Mouse (Mus musculus) bone marrow macrophage, adult 2 months (primary cell): ENCODE results near the gene Pafah2. TPM values are rescaled to one million over a fixed set of nuclear protein-coding genes. Genes with fewer than 3 reads are reported as not detected.

Experiments
- H3K27ac ChIP-seq: 2 replicates; pipeline ENCODE4 v1.5.1; 2012; ENCODE audit warnings: low read depth, low read length; ENCODE audit not compliant: insufficient read depth
- H3K4me1 ChIP-seq: 2 replicates; pipeline ENCODE4 v1.6.1; 2012; ENCODE audit warnings: low read length; ENCODE audit not compliant: control insufficient read depth, insufficient read depth
- H3K4me3 ChIP-seq: 2 replicates; pipeline ENCODE4 v1.5.1; 2012; ENCODE audit warnings: mild to moderate bottlenecking, low read length, moderate library complexity; ENCODE audit not compliant: insufficient read depth
- CTCF ChIP-seq: IDR thresholded peaks from 2 replicates; pipeline ENCODE4 v1.5.1; 2012; ENCODE audit warnings: low read depth, mild to moderate bottlenecking, low read length, moderate library complexity
- POLR2A ChIP-seq: IDR thresholded peaks from 2 replicates; pipeline ENCODE4 v1.6.1; 2012; ENCODE audit warnings: mild to moderate bottlenecking, low read depth, low read length, borderline replicate concordance
- polyA plus RNA-seq: library from polyadenylated mRNA; stranded (reverse); fragments of >200 nt; gene quantifications from 2 replicates; pipeline ENCODE4 v1.2.4, GENCODE M21; 2012; ENCODE audit not compliant: missing spikeins, insufficient read depth, insufficient read length

The Pafah2 gene
- polyA plus RNA-seq, 1 experiment = 6.4 TPM

- Histone ChIP-seq H3K4me1 (no peaks in the 10 kb centered on the region), H3K27ac (no peak overlapping the region), H3K4me3 (no peak overlapping the region)
- TF ChIP-seq POLR2A (no peak), CTCF (no peak)
Measured at GRCm38 (mm10) chr4:134391636-134392035, 4.5 kb upstream of the Pafah2 start.

- H3K4me1 ChIP-seq = peaks cover 2% of the 10 kb centered on the region; the same call in 1 of the 2 replicates
- no peak overlapping the region for H3K4me3 ChIP-seq
- no peak overlapping the region for H3K27ac ChIP-seq
- no peak for TF ChIP-seq CTCF
- no peak for TF ChIP-seq POLR2A
Measured at GRCm38 (mm10) chr4:134392595-134392994, 3.5 kb upstream of the Pafah2 start.

GRCm38 (mm10) chr4:134393026-134393425 is 3.1 kb upstream of the Pafah2 start:
- peaks cover 2% of the 10 kb centered on the region; the same call in 1 of the 2 replicates for H3K4me1 ChIP-seq
- no peak for TF ChIP-seq CTCF
- no peak for TF ChIP-seq POLR2A
- no peak overlapping the region for H3K27ac ChIP-seq

GRCm38 (mm10) chr4:134395142-134395541 is 978 bp upstream of the Pafah2 start:
- no peak overlapping the region for H3K4me3 ChIP-seq
- H3K4me1 ChIP-seq = peaks cover 2% of the 10 kb centered on the region; the same call in 1 of the 2 replicates
- H3K27ac ChIP-seq = no peak overlapping the region
- TF ChIP-seq POLR2A (no peak), CTCF (no peak)

More at GRCm38 (mm10) chr4:134393026-134393425, 3.1 kb upstream of the Pafah2 start:
- no peak overlapping the region for H3K4me3 ChIP-seq

GRCm38 (mm10) chr4:134397121-134397520 is 1.0 kb downstream of the Pafah2 start:
- TF ChIP-seq CTCF (no peak), POLR2A (no peak)
- peak overlapping the region; percentile 84 for H3K27ac ChIP-seq
- H3K4me3 ChIP-seq = peak overlapping the region; percentile 94
- peaks cover 12% of the 10 kb centered on the region for H3K4me1 ChIP-seq

- TF ChIP-seq POLR2A (no peak), CTCF (no peak)
- Histone ChIP-seq H3K4me3 (no peak overlapping the region), H3K4me1 (peaks cover 18% of the 10 kb centered on the region), H3K27ac (no peak overlapping the region)
Measured at GRCm38 (mm10) chr4:134397732-134398131, 1.6 kb downstream of the Pafah2 start.

GRCm38 (mm10) chr4:134400206-134400605 is 4.1 kb downstream of the Pafah2 start:
- no peak for TF ChIP-seq POLR2A
- no peak for TF ChIP-seq CTCF
- Histone ChIP-seq H3K27ac (no peak overlapping the region), H3K4me3 (no peak overlapping the region), H3K4me1 (peaks cover 30% of the 10 kb centered on the region)

DNA sequence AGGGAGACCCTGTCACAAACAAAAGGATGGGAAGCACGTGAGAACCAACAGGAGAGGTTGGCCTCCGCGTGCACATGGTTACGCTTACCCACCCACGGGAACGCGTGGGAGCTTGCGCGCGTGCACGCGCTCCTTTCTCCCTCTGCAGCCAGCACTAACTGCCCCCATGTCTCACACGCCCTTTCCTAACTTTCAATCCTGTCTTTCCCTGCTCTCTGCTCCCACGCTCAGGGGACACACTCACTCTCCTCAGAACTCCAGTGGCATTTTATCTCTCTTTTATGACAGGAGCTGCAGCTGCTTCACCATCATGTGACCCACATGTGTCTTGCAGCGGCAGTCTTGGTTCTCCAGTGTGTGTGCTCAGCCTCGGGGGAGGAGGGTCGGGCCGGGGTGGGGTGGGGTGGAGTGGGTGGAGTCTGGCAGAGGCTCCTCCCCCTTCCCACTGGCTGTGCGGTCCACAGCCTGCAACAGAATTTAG is 5.1 kb downstream of the Pafah2 start:
- TF ChIP-seq CTCF (no peak), POLR2A (no peak)
- H3K4me3 ChIP-seq = peak overlapping the region; percentile 70
- H3K4me1 ChIP-seq = peaks cover 30% of the 10 kb centered on the region
- peak overlapping the region; percentile 70 for H3K27ac ChIP-seq

- Histone ChIP-seq H3K4me3 (peak overlapping the region; percentile 47), H3K4me1 (peaks cover 30% of the 10 kb centered on the region), H3K27ac (peak overlapping the region; percentile 64)
- TF ChIP-seq CTCF = no peak
- no peak for TF ChIP-seq POLR2A
Measured at GRCm38 (mm10) chr4:134401856-134402570, 5.9 kb downstream of the Pafah2 start.

GRCm38 (mm10) chr4:134402571-134403262 is 6.6 kb downstream of the Pafah2 start:
- no peak for TF ChIP-seq POLR2A
- no peak for TF ChIP-seq CTCF
- no peak overlapping the region for H3K27ac ChIP-seq
- peaks cover 27% of the 10 kb centered on the region for H3K4me1 ChIP-seq
- H3K4me3 ChIP-seq = no peak overlapping the region
